ENCODE assay signal across 8 mouse cellular contexts in genomic region chr1:162548917-162549613, GRCm38 (mm10). TPM values are rescaled to one million over a fixed set of nuclear protein-coding genes. Genes with fewer than 3 reads are reported as not detected.
DNase-seq lines count a peak whose midpoint lies in the region; ATAC-seq and TF ChIP-seq lines count a peak whose summit lies in the region.

No protein-coding gene starts in this region.

- TF ChIP-seq POLR2A in cortical plate, adult 2 months (IDR thresholded peaks at IDR 0.05; ENCODE audit: extremely low read depth, insufficient read depth, low read length): no peak

- H3K27me3 ChIP-seq in kidney, embryonic 16.5 days (ENCODE audit: insufficient read depth, low read length): no peaks in the 10 kb centered on the region
- H3K27me3 ChIP-seq in hindbrain, embryonic 16.5 days (replicated peaks; ENCODE audit: control insufficient read depth, insufficient read depth, low read length): no peaks in the 10 kb centered on the region
- H3K27me3 ChIP-seq in midbrain, postnatal 0 days (ENCODE audit: insufficient read depth, low read length): no peaks in the 10 kb centered on the region

- peaks cover 16% of the 10 kb centered on the region for H3K36me3 ChIP-seq in kidney, embryonic 16.5 days (ENCODE audit: insufficient read depth, low read length)
- peaks cover 13% of the 10 kb centered on the region for H3K36me3 ChIP-seq in hindbrain, embryonic 16.5 days (ENCODE audit: control insufficient read depth, insufficient read depth, low read length)
- H3K36me3 ChIP-seq in midbrain, postnatal 0 days (ENCODE audit: insufficient read depth, low read length): peaks cover 18% of the 10 kb centered on the region

- H3K9ac ChIP-seq in kidney, embryonic 16.5 days (replicated peaks; ENCODE audit: low read length): peak overlapping the region; percentile 79
- peak overlapping the region; percentile 80 for H3K9ac ChIP-seq in hindbrain, embryonic 16.5 days (ENCODE audit: low read depth, low read length)
- H3K9ac ChIP-seq in midbrain, postnatal 0 days (replicated peaks; ENCODE audit: low read length, poor library complexity, severe bottlenecking): peak overlapping the region; percentile 20; the same call in 1 of the 2 replicates

- no peak for DNase-seq in kidney, postnatal 4 days
- no peak for DNase-seq in midbrain, postnatal 0 days (ENCODE audit: low spot score)
- DNase-seq in right cerebral cortex, postnatal 14 days: no peak
- no peak for DNase-seq in spleen, postnatal 14 days (ENCODE audit: low spot score in 2 of 2)

- ATAC-seq in kidney, embryonic 16.5 days (ENCODE audit: low FRiP score, low TSS enrichment): no peak
- no peak for ATAC-seq in hindbrain, embryonic 16.5 days
- ATAC-seq in midbrain, postnatal 0 days (ENCODE audit: low FRiP score): no peak
- no peak for ATAC-seq in erythroid progenitor cell, adult 5-6 weeks (replicated peaks; ENCODE audit: low FRiP score, poor library complexity, severe bottlenecking)

- peak overlapping the region; percentile 79 for H3K27ac ChIP-seq in kidney, embryonic 16.5 days (ENCODE audit: low read length)
- H3K27ac ChIP-seq in cortical plate, adult 2 months (ENCODE audit: insufficient read depth, low read length): no peak overlapping the region
- H3K27ac ChIP-seq in hindbrain, embryonic 16.5 days (ENCODE audit: low read depth, low read length): peak overlapping the region; percentile 83
- H3K27ac ChIP-seq in midbrain, postnatal 0 days (ENCODE audit: low read depth, low read length): peak overlapping the region; percentile 38; the same call in 1 of the 2 replicates

- peak overlapping the region; percentile 85 for H3K4me3 ChIP-seq in kidney, embryonic 16.5 days (ENCODE audit: low read length)
- H3K4me3 ChIP-seq in cortical plate, adult 2 months (ENCODE audit: insufficient read depth, low read length): peak overlapping the region; percentile 62; the same call in 1 of the 2 replicates
- peak overlapping the region; percentile 84 for H3K4me3 ChIP-seq in hindbrain, embryonic 16.5 days (ENCODE audit: low read length)
- peak overlapping the region; percentile 59 for H3K4me3 ChIP-seq in midbrain, postnatal 0 days (ENCODE audit: low read depth, low read length)

- peaks cover 14% of the 10 kb centered on the region for H3K4me1 ChIP-seq in kidney, embryonic 16.5 days (ENCODE audit: insufficient read depth, low read length)
- peaks cover 4% of the 10 kb centered on the region; the same call in 1 of the 2 replicates for H3K4me1 ChIP-seq in cortical plate, adult 2 months (ENCODE audit: control insufficient read depth, insufficient read depth, low read length)
- peaks cover 17% of the 10 kb centered on the region for H3K4me1 ChIP-seq in hindbrain, embryonic 16.5 days (ENCODE audit: control insufficient read depth, insufficient read depth, low read depth, low read length)
- H3K4me1 ChIP-seq in midbrain, postnatal 0 days (ENCODE audit: insufficient read depth, low read length): 0 out of 2 replicates have a peak, but pooled peaks cover 3% of the 10 kb centered on the region

- no peak for TF ChIP-seq CTCF in cortical plate, adult 2 months (IDR thresholded peaks at IDR 0.05; ENCODE audit: extremely low read depth, insufficient read depth, low read length)
- TF ChIP-seq CTCF in midbrain, postnatal 0 days (IDR thresholded peaks at IDR 0.05): no peak

- peak overlapping the region; percentile 95 for H3K4me2 ChIP-seq in kidney, embryonic 16.5 days (replicated peaks; ENCODE audit: low read depth, low read length)
- peak overlapping the region; percentile 95 for H3K4me2 ChIP-seq in hindbrain, embryonic 16.5 days (ENCODE audit: low read length)
- peak overlapping the region; percentile 72 for H3K4me2 ChIP-seq in midbrain, postnatal 0 days (ENCODE audit: low read depth, low read length, poor library complexity, severe bottlenecking)

- H3K9me3 ChIP-seq in kidney, embryonic 16.5 days (ENCODE audit: low read length): no peaks in the 10 kb centered on the region
- no peaks in the 10 kb centered on the region for H3K9me3 ChIP-seq in hindbrain, embryonic 16.5 days (ENCODE audit: control insufficient read depth, low read length)
- no peaks in the 10 kb centered on the region for H3K9me3 ChIP-seq in midbrain, postnatal 0 days (ENCODE audit: low read length)

- 64% methylated on average over 10 of the region's 10 CpGs for WGBS in kidney, embryonic 16.5 days
- 66% methylated on average over 10 of the region's 10 CpGs for WGBS in hindbrain, embryonic 16.5 days
- 67% methylated on average over 10 of the region's 10 CpGs for WGBS in midbrain, postnatal 0 days

RNA-seq across cellular contexts. Expression of gene Mettl13, which starts 0.7 kb away (rescaled TPM):
- polyA plus RNA-seq in kidney, embryonic 16.5 days (2015; fragmentation: Nextera tagmentation; extraction: Ambion mirVana): 24.7 and 26.8 TPM in 2 replicates
- 9.3 and 10.3 TPM in 2 replicates for polyA plus RNA-seq in cortical plate, adult 2 months (2012; rRNA removed)
- polyA plus RNA-seq in hindbrain, embryonic 16.5 days (2015; fragmentation: Nextera tagmentation; extraction: Ambion mirVana): 15.7 and 17.5 TPM in 2 replicates
- 10.9 and 11.8 TPM in 2 replicates for total RNA-seq in midbrain, postnatal 0 days (2014; rRNA removed)
- polyA plus RNA-seq in midbrain, postnatal 0 days (2015; fragmentation: Nextera tagmentation; extraction: Ambion mirVana): 12.1 and 12.2 TPM in 2 replicates
- total RNA-seq in erythroid progenitor cell, adult 5-6 weeks (2015; ENCODE audit: low replicate concordance): 1.4 and 2.5 TPM in 2 replicates
- total RNA-seq in erythroid progenitor cell, adult 5-6 weeks (2017; ENCODE audit: low replicate concordance): 1.7 and 1.8 TPM in 2 replicates

RNA-seq across cellular contexts. Expression of gene Vamp4, which starts 21.2 kb away (rescaled TPM):
- polyA plus RNA-seq in kidney, embryonic 16.5 days (2015; fragmentation: Nextera tagmentation; extraction: Ambion mirVana): 51.3 and 52.6 TPM in 2 replicates
- 82.2 and 84.3 TPM in 2 replicates for polyA plus RNA-seq in cortical plate, adult 2 months (2012; rRNA removed)
- polyA plus RNA-seq in hindbrain, embryonic 16.5 days (2015; fragmentation: Nextera tagmentation; extraction: Ambion mirVana): 79.8 and 90.4 TPM in 2 replicates
- 25.5 and 29.2 TPM in 2 replicates for total RNA-seq in midbrain, postnatal 0 days (2014; rRNA removed)
- 69.0 and 74.7 TPM in 2 replicates for polyA plus RNA-seq in midbrain, postnatal 0 days (2015; fragmentation: Nextera tagmentation; extraction: Ambion mirVana)
- total RNA-seq in erythroid progenitor cell, adult 5-6 weeks (2015; ENCODE audit: low replicate concordance): 16.8 and 17.3 TPM in 2 replicates
- 0.15 and 9.0 TPM in 2 replicates for total RNA-seq in erythroid progenitor cell, adult 5-6 weeks (2017; ENCODE audit: low replicate concordance)

Comparison
In these comparisons a context has a peak if more than half of its experiments do, and no peak if none do; other contexts are left out.
1. H3K9ac ChIP-seq: peak in every context shown above with its lines; median percentile 80 in hindbrain, embryonic 16.5 days; 79 in kidney, embryonic 16.5 days; 20 in midbrain, postnatal 0 days.